Mouse (Mus musculus) large intestine, adult 2 months (tissue): ENCODE results near the gene Olfr483. TPM values are rescaled to one million over a fixed set of nuclear protein-coding genes. Genes with fewer than 3 reads are reported as not detected.

Experiments used
- DNase-seq: peaks from one replicate; pipeline ENCODE4 v3.0.0-alpha.2; 2012; ENCODE audit warnings: low read depth, low spot score
- WGBS: fragments of 180-500 bp; shearing (Covaris S2); methylation state at CpG from one replicate; pipeline ENCODE4 v1.1.7; 2018; 5-methylcytosine and 5-hydroxymethylcytosine counted together
- polyA plus RNA-seq: library from polyadenylated mRNA; depleted of rRNA; stranded (reverse); fragments of >200 nt; gene quantifications from 2 replicates; pipeline ENCODE4 v1.2.3, GENCODE M21; 2012; rRNA removed

The Olfr483 gene
- not detected in 2 replicates for polyA plus RNA-seq

- 85% methylated on average over 1 of the region's 1 CpGs for WGBS
- no peak for DNase-seq
These were observed at the start of gene Olfr483 for GRCm38 (mm10) chr7:108100549-108100948. TSS of gene Olfr483 (plus strand) at chr7:108100849.

- DNase-seq: no peak
- 78% methylated on average over 1 of the region's 1 CpGs for WGBS
These were observed 33.4 kb upstream of the Olfr483 start, which contains the start of gene Olfr480 for GRCm38 (mm10) chr7:108067246-108067645. TSS of gene Olfr480 (minus strand) at chr7:108067346.

GRCm38 (mm10) chr7:108079555-108079954, 21.1 kb upstream of the Olfr483 start, which contains the start of gene Olfr481:
TSS of gene Olfr481 (plus strand) at chr7:108079855.
- DNase-seq: no peak

- 75% methylated on average over 1 of the region's 1 CpGs for WGBS
- no peak for DNase-seq
These were observed 3.2 kb upstream of the Olfr483 start, which contains the start of gene Olfr482 for GRCm38 (mm10) chr7:108097486-108097885. TSS of gene Olfr482 (minus strand) at chr7:108097586.

GRCm38 (mm10) chr7:108120681-108121080, 20.0 kb downstream of the Olfr483 start:
- 19% methylated on average over 1 of the region's 1 CpGs for WGBS

DNA sequence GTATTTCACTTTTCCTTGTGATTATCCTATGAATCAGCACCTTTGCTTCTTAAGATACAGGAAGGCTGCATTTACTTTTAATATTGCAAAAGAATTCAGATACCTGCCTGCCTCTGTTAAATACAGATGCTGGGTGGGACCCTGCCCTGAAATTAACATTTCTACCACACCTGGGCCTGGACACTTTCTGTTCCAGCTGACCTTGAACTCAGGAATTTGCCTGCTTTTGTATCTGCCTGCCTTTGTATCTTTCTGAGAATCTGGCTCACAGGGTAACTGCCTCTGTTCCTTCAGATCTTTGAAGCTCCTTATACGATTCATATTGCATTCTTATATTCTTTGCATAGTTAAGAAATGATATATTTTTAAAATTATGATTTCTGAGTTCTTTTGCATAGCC, 20.8 kb downstream of the Olfr483 start:
- DNase-seq: no peak
- WGBS: 47% methylated on average over 1 of the region's 1 CpGs

More at GRCm38 (mm10) chr7:108120681-108121080, 20.0 kb downstream of the Olfr483 start:
- no peak for DNase-seq

- no peak for DNase-seq
These were observed 26.7 kb downstream of the Olfr483 start, which contains the start of gene Olfr484 for GRCm38 (mm10) chr7:108127349-108127748. TSS of gene Olfr484 (minus strand) at chr7:108127449.

Other genes starting within 250 kb of the Olfr483 start
- gene Olfr472, start 202.9 kb upstream of the Olfr483 start, polyA plus RNA-seq: not detected in 2 replicates
- not detected in 2 replicates for gene Olfr473, start 170.4 kb upstream of the Olfr483 start, polyA plus RNA-seq
- gene Olfr474, start 146.2 kb upstream of the Olfr483 start, polyA plus RNA-seq: not detected in 2 replicates
- not detected in 2 replicates for gene Olfr476, start 136.0 kb upstream of the Olfr483 start, polyA plus RNA-seq
- not detected in 2 replicates for gene Olfr477, start 114.2 kb upstream of the Olfr483 start, polyA plus RNA-seq
- gene Olfr478, start 66.9 kb upstream of the Olfr483 start, polyA plus RNA-seq: not detected in 2 replicates
- not detected in 2 replicates for gene Olfr479, start 50.2 kb upstream of the Olfr483 start, polyA plus RNA-seq
- gene Olfr480, start 33.5 kb upstream of the Olfr483 start, polyA plus RNA-seq: not detected in 2 replicates
- gene Olfr481, start 21.0 kb upstream of the Olfr483 start, polyA plus RNA-seq: not detected in 2 replicates
- not detected in 2 replicates for gene Olfr482, start 3.3 kb upstream of the Olfr483 start, polyA plus RNA-seq
- gene Olfr484, start 26.6 kb downstream of the Olfr483 start, polyA plus RNA-seq: not detected in 2 replicates
- not detected in 2 replicates for gene Olfr485, start 59.0 kb downstream of the Olfr483 start, polyA plus RNA-seq
- gene Olfr486, start 71.9 kb downstream of the Olfr483 start, polyA plus RNA-seq: not detected in 2 replicates
- gene Olfr487, start 113.8 kb downstream of the Olfr483 start, polyA plus RNA-seq: not detected in 2 replicates
- not detected in 2 replicates for gene Olfr488, start 157.5 kb downstream of the Olfr483 start, polyA plus RNA-seq
- gene Olfr490, start 188.1 kb downstream of the Olfr483 start, polyA plus RNA-seq: not detected in 2 replicates
- not detected in 2 replicates for gene Olfr491, start 212.6 kb downstream of the Olfr483 start, polyA plus RNA-seq
- not detected in 2 replicates for gene Olfr492, start 222.8 kb downstream of the Olfr483 start, polyA plus RNA-seq
- gene Olfr493, start 246.1 kb downstream of the Olfr483 start, polyA plus RNA-seq: not detected in 2 replicates